Mouse (Mus musculus) kidney, adult 2 months (tissue): ENCODE data around the gene BC025920. TPM values are rescaled to one million over a fixed set of nuclear protein-coding genes. Genes with fewer than 3 reads are reported as not detected.
"Not testable (repeated sequence)": the region's sequence is repeated elsewhere in the genome, so short reads cannot be mapped to it uniquely, and the experiment has no call there.

Experiments
- DNase-seq: peaks from one replicate; pipeline ENCODE4 v3.0.0; 2021
- H3K27ac ChIP-seq: fragments of 200-500 bp; 2 replicates; pipeline ENCODE4 v1.5.1; 2012; ENCODE audit warnings: low read depth, low read length, control low read depth, inconsistent platforms; ENCODE audit not compliant: insufficient read depth
- H3K27me3 ChIP-seq: fragments of 200-500 bp; replicated peaks from 2 replicates; pipeline ENCODE4 v1.6.1; 2012; ENCODE audit warnings: mild to moderate bottlenecking, moderate library complexity, low read length, inconsistent platforms; ENCODE audit not compliant: control insufficient read depth, insufficient read depth
- H3K36me3 ChIP-seq: fragments of 200-500 bp; 2 replicates; pipeline ENCODE4 v1.6.1; 2012; ENCODE audit warnings: mild to moderate bottlenecking, moderate library complexity, low read length, inconsistent platforms; ENCODE audit not compliant: control insufficient read depth, insufficient read depth
- H3K4me1 ChIP-seq: fragments of 200-500 bp; 2 replicates; pipeline ENCODE4 v1.6.1; 2011; ENCODE audit warnings: low read length; ENCODE audit not compliant: control insufficient read depth, insufficient read depth
- H3K4me3 ChIP-seq: fragments of 200-500 bp; 2 replicates; pipeline ENCODE4 v1.5.1; 2011; ENCODE audit warnings: mild to moderate bottlenecking, low read depth, low read length, control low read depth; ENCODE audit not compliant: insufficient read depth
- CTCF ChIP-seq: fragments of 200-500 bp; conservative IDR thresholded peaks from 2 replicates; pipeline ENCODE4 v1.5.1; 2011; ENCODE audit warnings: low read depth, mild to moderate bottlenecking, control low read depth, low read length, moderate library complexity, mixed read lengths; ENCODE audit not compliant: insufficient read depth, insufficient read length
- POLR2A ChIP-seq: fragments of 200-500 bp; IDR thresholded peaks from one replicate; pipeline ENCODE4 v1.6.1; 2011; ENCODE audit warnings: low read depth, low read length, control low read depth
- WGBS: fragments of 180-500 bp; shearing (Covaris S2); methylation state at CpG from one replicate; pipeline ENCODE4 v1.1.7; 2018; 5-methylcytosine and 5-hydroxymethylcytosine counted together
- polyA plus RNA-seq: library from polyadenylated mRNA; depleted of rRNA; stranded (reverse); fragments of >200 nt; gene quantifications from 2 replicates; pipeline ENCODE4 v1.2.3, GENCODE M21; 2012

The BC025920 gene
- polyA plus RNA-seq, 1 experiment = 1.1 TPM

GRCm38 (mm10) chr10:81633253-81634099 lies 27.4 kb downstream of the BC025920 start:
- Histone ChIP-seq H3K4me3 (peak overlapping the region; percentile 54), H3K4me1 (no peaks in the 10 kb centered on the region), H3K27ac (0 out of 2 replicates have a peak overlapping the region, but pooled peaks have one; percentile 4), H3K27me3 (no peaks in the 10 kb centered on the region), H3K36me3 (no peaks in the 10 kb centered on the region)
- 3% methylated on average over 37 of the region's 37 CpGs for WGBS
- DNase-seq = peak; percentile 90
- TF ChIP-seq CTCF (no peak), POLR2A (no peak)

- Histone ChIP-seq H3K4me3 (no peak overlapping the region), H3K27ac (no peak overlapping the region), H3K27me3 (no peaks in the 10 kb centered on the region), H3K36me3 (no peaks in the 10 kb centered on the region), H3K4me1 (no peaks in the 10 kb centered on the region)
- no peak for TF ChIP-seq CTCF
- TF ChIP-seq POLR2A = no peak
- 32% methylated on average over 8 of the region's 8 CpGs for whole genome bisulfite sequencing
- DNase-seq = no peak
Measured at GRCm38 (mm10) chr10:81636338-81636737, 30.3 kb downstream of the BC025920 start.

GRCm38 (mm10) chr10:81638101-81638500 lies 32.0 kb downstream of the BC025920 start:
- no peaks in the 10 kb centered on the region for H3K27me3 ChIP-seq
- H3K4me3 ChIP-seq = no peak overlapping the region
- H3K27ac ChIP-seq = no peak overlapping the region
- TF ChIP-seq POLR2A (no peak), CTCF (no peak)
- peaks cover 7% of the 10 kb centered on the region; the same call in 1 of the 2 replicates for H3K4me1 ChIP-seq
- no peaks in the 10 kb centered on the region for H3K36me3 ChIP-seq
- no peak for DNase-seq
- 86% methylated on average over 6 of the region's 6 CpGs for WGBS

- not testable (repeated sequence) for H3K27me3 ChIP-seq, H3K4me3 ChIP-seq, H3K36me3 ChIP-seq, H3K27ac ChIP-seq, H3K4me1 ChIP-seq
- WGBS = 43% methylated on average over 4 of the region's 4 CpGs
- peak; percentile 25 for DNase-seq
Measured at GRCm38 (mm10) chr10:81640825-81641224, 34.8 kb downstream of the BC025920 start.

- no peaks in the 10 kb centered on the region for H3K36me3 ChIP-seq
- DNase-seq = no peak
Measured at GRCm38 (mm10) chr10:81641566-81641965, 35.5 kb downstream of the BC025920 start.

GRCm38 (mm10) chr10:81641978-81642647 lies 36.0 kb downstream of the BC025920 start:
- WGBS = 70% methylated on average over 8 of the region's 8 CpGs
- Histone ChIP-seq H3K4me1 (peaks cover 7% of the 10 kb centered on the region; the same call in 1 of the 2 replicates), H3K36me3 (no peaks in the 10 kb centered on the region), H3K27me3 (no peaks in the 10 kb centered on the region), H3K27ac (no peak overlapping the region), H3K4me3 (peak overlapping the region; percentile 89)
- DNase-seq = no peak
- TF ChIP-seq CTCF (no peak), POLR2A (no peak)

More at GRCm38 (mm10) chr10:81641566-81641965, 35.5 kb downstream of the BC025920 start:
- TF ChIP-seq CTCF (no peak), POLR2A (no peak)
- Histone ChIP-seq H3K4me3 (no peak overlapping the region), H3K4me1 (peaks cover 7% of the 10 kb centered on the region; the same call in 1 of the 2 replicates), H3K27ac (no peak overlapping the region), H3K27me3 (no peaks in the 10 kb centered on the region)
- WGBS = 91% methylated on average over 2 of the region's 2 CpGs
